Mouse (Mus musculus): ENCODE measurements around the gene Cck.

- TF ChIP-seq CTCF (IDR thresholded peaks at IDR 0.05; ENCODE audit: control insufficient read depth, insufficient read depth, insufficient replicate concordance, low read depth, low read length), result no peak
- TF ChIP-seq POLR2A (IDR thresholded peaks at IDR 0.05; ENCODE audit: control insufficient read depth, low read depth, low read length), result no peak
These were observed 25.8 kb downstream of the Cck start for GRCm38 (mm10) chr9:121469711-121470110.
